Mouse (Mus musculus) large intestine, adult 2 months (tissue): ENCODE measurements around the gene Prkca. TPM values are rescaled to one million over a fixed set of nuclear protein-coding genes. Genes with fewer than 3 reads are reported as not detected.

Experiments used
- polyA plus RNA-seq: library from polyadenylated mRNA; depleted of rRNA; stranded (reverse); fragments of >200 nt; gene quantifications from 2 replicates; pipeline ENCODE4 v1.2.3, GENCODE M21; 2012; rRNA removed

Prkca gene
- polyA plus RNA-seq, 1 experiment = 14.7 TPM

Other genes with a start within 250 kb of the Prkca start
- gene Apoh, start 574 bp downstream of the Prkca start, polyA plus RNA-seq = 0.84 and 1.6 TPM in 2 replicates
- 0.21 and 0.37 TPM in 2 replicates for gene Cep112, start 81.3 kb upstream of the Prkca start, polyA plus RNA-seq